In the genomic region with DNA sequence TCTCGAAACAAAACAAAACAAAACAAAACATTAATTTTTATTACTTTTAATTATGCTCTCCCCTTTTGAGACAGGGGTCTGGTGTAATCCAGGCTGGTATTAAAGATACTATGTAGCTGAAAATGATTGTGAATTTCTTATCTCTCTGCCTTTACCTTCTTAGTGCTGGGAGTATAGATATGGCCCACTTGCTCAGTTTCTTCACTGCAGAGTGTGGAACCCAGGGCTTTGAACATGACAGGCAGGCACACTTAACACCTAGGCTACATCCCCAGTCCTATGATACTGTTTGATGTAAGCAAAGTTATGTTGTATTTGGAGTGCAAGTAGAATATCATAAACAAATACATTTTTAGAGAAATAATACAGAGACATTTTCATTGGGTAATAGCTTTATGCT, we compare ENCODE assay signal across 24 mouse cellular contexts. TPM values are rescaled to one million over a fixed set of nuclear protein-coding genes. Genes with fewer than 3 reads are reported as not detected.
DNase-seq lines count a peak whose midpoint lies in the region; ATAC-seq and TF ChIP-seq lines count a peak whose summit lies in the region.
"Had no signal": no experiment of that assay in that cellular context is flagged by ENCODE, and none has a peak within 500 bp of the region (broad histone marks: within the 10 kb centered on the region; RNA-seq: fewer than 3 reads in every experiment).

No protein-coding gene starts in this region.

- no peak overlapping the region for H3K4me3 ChIP-seq in liver, embryonic 12.5 days
- H3K4me3 ChIP-seq in liver, embryonic 11.5 days (ENCODE audit: low read depth, low read length) = no peak overlapping the region
- no peak overlapping the region for H3K4me3 ChIP-seq in liver, embryonic 15.5 days (replicated peaks)
- H3K4me3 ChIP-seq in liver, postnatal 0 days (ENCODE audit: low read depth, low read length) = no peak overlapping the region
- H3K4me3 ChIP-seq in midbrain, embryonic 11.5 days (ENCODE audit: low read depth, low read length) = no peak overlapping the region
- H3K4me3 ChIP-seq: embryonic facial prominence, embryonic 10.5 days; embryonic facial prominence, embryonic 12.5 days; forebrain, embryonic 13.5 days; forebrain, embryonic 15.5 days had no signal

- peaks cover 82% of the 10 kb centered on the region for H3K36me3 ChIP-seq in liver, embryonic 12.5 days
- H3K36me3 ChIP-seq in liver, embryonic 11.5 days (ENCODE audit: control insufficient read depth, insufficient read depth, low read length) = peaks cover 28% of the 10 kb centered on the region
- peaks cover 68% of the 10 kb centered on the region for H3K36me3 ChIP-seq in liver, embryonic 15.5 days (replicated peaks)
- peaks cover 49% of the 10 kb centered on the region for H3K36me3 ChIP-seq in liver, postnatal 0 days (replicated peaks; ENCODE audit: insufficient read depth, low read length)
- H3K36me3 ChIP-seq in midbrain, embryonic 11.5 days (ENCODE audit: control insufficient read depth, insufficient read depth, low read length) = peaks cover 5% of the 10 kb centered on the region

- H3K9ac ChIP-seq in liver, embryonic 12.5 days = no peak overlapping the region
- no peak overlapping the region for H3K9ac ChIP-seq in liver, embryonic 11.5 days (ENCODE audit: low read depth, low read length)
- no peak overlapping the region for H3K9ac ChIP-seq in liver, embryonic 15.5 days
- H3K9ac ChIP-seq in liver, postnatal 0 days (replicated peaks) = no peak overlapping the region
- H3K9ac ChIP-seq in midbrain, embryonic 11.5 days (ENCODE audit: low read length) = no peak overlapping the region
- H3K9ac ChIP-seq: embryonic facial prominence, embryonic 12.5 days; forebrain, embryonic 13.5 days; forebrain, embryonic 15.5 days had no signal

- peak; percentile 74 for ATAC-seq in liver, embryonic 12.5 days
- ATAC-seq in liver, embryonic 11.5 days (replicated peaks; ENCODE audit: low FRiP score) = no peak; the same call in 1 of the 2 replicates
- peak; percentile 54; the same call in 1 of the 2 replicates for ATAC-seq in liver, embryonic 15.5 days (ENCODE audit: insufficient read depth)
- ATAC-seq in liver, postnatal 0 days = no peak
- peak; percentile 63; the same call in 1 of the 2 replicates for ATAC-seq in megakaryocyte-erythroid progenitor cell, adult 5-6 weeks (replicated peaks; ENCODE audit: low FRiP score, low TSS enrichment, poor library complexity, severe bottlenecking)
- ATAC-seq in midbrain, embryonic 11.5 days (ENCODE audit: low FRiP score) = no peak
- ATAC-seq: activated CD4-positive, CD25-positive, alpha-beta regulatory T cell, adult 4 months; CD4-positive, CD25-positive, alpha-beta regulatory T cell, adult 4 months; forebrain, embryonic 13.5 days; forebrain, embryonic 15.5 days; Patski had no signal

- TF ChIP-seq EP300 in liver, postnatal 0 days (IDR thresholded peaks at IDR 0.05; ENCODE audit: low read depth) = no peak

- no peaks in the 10 kb centered on the region for H3K27me3 ChIP-seq in liver, embryonic 12.5 days (replicated peaks)
- H3K27me3 ChIP-seq in liver, embryonic 11.5 days (replicated peaks; ENCODE audit: control insufficient read depth, insufficient read depth, low read length) = no peaks in the 10 kb centered on the region
- H3K27me3 ChIP-seq in liver, embryonic 15.5 days = no peaks in the 10 kb centered on the region
- no peaks in the 10 kb centered on the region for H3K27me3 ChIP-seq in liver, postnatal 0 days (ENCODE audit: insufficient read depth, low read length)
- H3K27me3 ChIP-seq in midbrain, embryonic 11.5 days (ENCODE audit: control insufficient read depth, insufficient read depth, low read length) = no peaks in the 10 kb centered on the region
- H3K27me3 ChIP-seq: CH12.LX; embryonic facial prominence, embryonic 12.5 days; forebrain, embryonic 13.5 days; forebrain, embryonic 15.5 days; Patski had no signal

- peaks cover 33% of the 10 kb centered on the region for H3K4me1 ChIP-seq in liver, embryonic 12.5 days
- H3K4me1 ChIP-seq in liver, embryonic 11.5 days (replicated peaks; ENCODE audit: control insufficient read depth, insufficient read depth, low read length) = no peaks in the 10 kb centered on the region
- peaks cover 11% of the 10 kb centered on the region for H3K4me1 ChIP-seq in liver, embryonic 15.5 days (replicated peaks)
- no peaks in the 10 kb centered on the region for H3K4me1 ChIP-seq in liver, postnatal 0 days (ENCODE audit: insufficient read depth)
- no peaks in the 10 kb centered on the region for H3K4me1 ChIP-seq in midbrain, embryonic 11.5 days (ENCODE audit: control insufficient read depth, insufficient read depth, low read length)
- H3K4me1 ChIP-seq: embryonic facial prominence, embryonic 10.5 days; embryonic facial prominence, embryonic 12.5 days; forebrain, embryonic 13.5 days; forebrain, embryonic 15.5 days had no signal

- H3K4me2 ChIP-seq in liver, embryonic 12.5 days = no peak overlapping the region
- no peak overlapping the region for H3K4me2 ChIP-seq in liver, embryonic 11.5 days
- no peak overlapping the region for H3K4me2 ChIP-seq in liver, embryonic 15.5 days
- H3K4me2 ChIP-seq in liver, postnatal 0 days (ENCODE audit: low read depth, low read length) = no peak overlapping the region
- H3K4me2 ChIP-seq in midbrain, embryonic 11.5 days = no peak overlapping the region
- H3K4me2 ChIP-seq: embryonic facial prominence, embryonic 12.5 days; forebrain, embryonic 13.5 days; forebrain, embryonic 15.5 days had no signal

- 94% methylated on average over 1 of the region's 1 CpGs for WGBS in liver, embryonic 12.5 days (ENCODE audit: insufficient replicate concordance)
- 97% methylated on average over 1 of the region's 1 CpGs for WGBS in liver, embryonic 11.5 days
- 81% methylated on average over 1 of the region's 1 CpGs for WGBS in liver, embryonic 15.5 days (ENCODE audit: insufficient replicate concordance)
- WGBS in liver, postnatal 0 days (ENCODE audit: insufficient replicate concordance) = 87% methylated on average over 1 of the region's 1 CpGs
- WGBS in midbrain, embryonic 11.5 days = 96% methylated on average over 1 of the region's 1 CpGs

- no peak for DNase-seq in liver, embryonic 11.5 days (ENCODE audit: low spot score)
- no peak for DNase-seq in liver, postnatal 0 days
- DNase-seq in midbrain, embryonic 11.5 days (ENCODE audit: low spot score, missing footprints) = no peak
- DNase-seq: adrenal gland, adult 8-10 months; adrenal gland, postnatal 14 days; adrenal gland, postnatal 36 days; B cell, adult 2 months; cerebellum, adult 11-12 months; cerebellum, adult 2 months; cerebellum, adult 9-10 months; cerebellum, postnatal 10 days; cerebellum, postnatal 25 days had no signal

- no peak overlapping the region for H3K27ac ChIP-seq in liver, embryonic 12.5 days
- H3K27ac ChIP-seq in liver, embryonic 11.5 days (ENCODE audit: low read depth, low read length) = no peak overlapping the region
- H3K27ac ChIP-seq in liver, embryonic 15.5 days (replicated peaks) = no peak overlapping the region
- H3K27ac ChIP-seq in liver, postnatal 0 days (ENCODE audit: low read depth) = no peak overlapping the region
- H3K27ac ChIP-seq in midbrain, embryonic 11.5 days (ENCODE audit: low read depth, low read length) = no peak overlapping the region
- H3K27ac ChIP-seq: embryonic facial prominence, embryonic 10.5 days; embryonic facial prominence, embryonic 12.5 days; forebrain, embryonic 13.5 days; forebrain, embryonic 15.5 days had no signal

- H3K9me3 ChIP-seq in liver, embryonic 12.5 days (replicated peaks) = no peaks in the 10 kb centered on the region
- H3K9me3 ChIP-seq in liver, embryonic 11.5 days (ENCODE audit: control insufficient read depth, low read length) = no peaks in the 10 kb centered on the region
- H3K9me3 ChIP-seq in liver, embryonic 15.5 days (replicated peaks) = no peaks in the 10 kb centered on the region
- H3K9me3 ChIP-seq in liver, postnatal 0 days (ENCODE audit: low read length) = no peaks in the 10 kb centered on the region
- H3K9me3 ChIP-seq in midbrain, embryonic 11.5 days (ENCODE audit: control insufficient read depth, low read length) = no peaks in the 10 kb centered on the region
- H3K9me3 ChIP-seq: embryonic facial prominence, embryonic 10.5 days; embryonic facial prominence, embryonic 12.5 days; forebrain, embryonic 13.5 days; forebrain, embryonic 15.5 days; G1E had no signal

- no peak for TF ChIP-seq CTCF in liver, postnatal 0 days (IDR thresholded peaks at IDR 0.05; ENCODE audit: low read depth)

RNA-seq across cellular contexts. Expression of gene Phlpp2, which starts 25.9 kb away (rescaled TPM):
- 3.0 and 3.3 TPM in 2 replicates for polyA plus RNA-seq in liver, embryonic 12.5 days (2016; fragmentation: Nextera tagmentation; extraction: Ambion mirVana)
- polyA plus RNA-seq in liver, embryonic 11.5 days (2014; fragmentation: Nextera tagmentation; extraction: Ambion mirVana) = 3.5 and 3.7 TPM in 2 replicates
- polyA plus RNA-seq in liver, embryonic 15.5 days (2015; fragmentation: Nextera tagmentation; extraction: Ambion mirVana) = 3.2 and 3.7 TPM in 2 replicates
- polyA plus RNA-seq in liver, postnatal 0 days (2015; fragmentation: Nextera tagmentation; extraction: Ambion mirVana) = 1.5 TPM in 2 replicates
- total RNA-seq in megakaryocyte-erythroid progenitor cell, adult 5-6 weeks (2014; fragmentation: Nextera tagmentation) = 7.0 and 12.7 TPM in 2 replicates
- total RNA-seq in megakaryocyte-erythroid progenitor cell, adult 5-6 weeks (2017) = 5.4 and 8.8 TPM in 2 replicates
- polyA plus RNA-seq in midbrain, embryonic 11.5 days (2014; fragmentation: Nextera tagmentation; extraction: Ambion mirVana) = 2.7 and 3.2 TPM in 2 replicates

Comparison
In these comparisons a context has a peak if more than half of its experiments do, and no peak if none do; other contexts are left out.
1. ATAC-seq: peak in liver, embryonic 12.5 days (single experiment), liver, embryonic 15.5 days (single experiment) and megakaryocyte-erythroid progenitor cell, adult 5-6 weeks (single experiment); none in liver, embryonic 11.5 days (single experiment), liver, postnatal 0 days (single experiment) and midbrain, embryonic 11.5 days (single experiment).